Mouse (Mus musculus) limb, embryonic 13.5 days (tissue): ENCODE results near the gene Atp1b1. TPM values are rescaled to one million over a fixed set of nuclear protein-coding genes. Genes with fewer than 3 reads are reported as not detected.

ENCODE experiments used
- ATAC-seq: fragments of 200-750 bp; cut with Nextera tagmentation; 2 replicates; pipeline ENCODE4 v1.8.0; 2017; ENCODE audit warnings: low read depth, moderate number of reproducible peaks, moderate TSS enrichment; ENCODE audit not compliant: low FRiP score
- H3K27ac ChIP-seq: fragments of 300-500 bp; sonication (generic); 2 replicates; pipeline ENCODE4 v1.5.1; 2015; ENCODE audit warnings: inconsistent platforms, mild to moderate bottlenecking, moderate library complexity
- H3K27me3 ChIP-seq: fragments of 300-500 bp; sonication (generic); 2 replicates; pipeline ENCODE4 v1.6.1; 2015; ENCODE audit warnings: mild to moderate bottlenecking, inconsistent platforms
- H3K36me3 ChIP-seq: fragments of 300-500 bp; sonication (generic); 2 replicates; pipeline ENCODE4 v1.6.1; 2015; ENCODE audit warnings: inconsistent platforms, mild to moderate bottlenecking, moderate library complexity
- H3K4me1 ChIP-seq: fragments of 300-500 bp; sonication (generic); 2 replicates; pipeline ENCODE4 v1.6.1; 2015; ENCODE audit warnings: inconsistent platforms
- H3K4me2 ChIP-seq: fragments of 300-500 bp; sonication (generic); replicated peaks from 2 replicates; pipeline ENCODE4 v1.6.1; 2015; ENCODE audit warnings: inconsistent platforms, mild to moderate bottlenecking, moderate library complexity
- H3K4me3 ChIP-seq: fragments of 300-500 bp; sonication (generic); 2 replicates; pipeline ENCODE4 v1.5.1; 2015; ENCODE audit warnings: moderate library complexity, mild to moderate bottlenecking, inconsistent platforms
- H3K9ac ChIP-seq: fragments of 300-500 bp; sonication (generic); 2 replicates; pipeline ENCODE4 v1.6.1; 2015; ENCODE audit warnings: mild to moderate bottlenecking, inconsistent platforms
- H3K9me3 ChIP-seq: fragments of 300-500 bp; sonication (generic); 2 replicates; pipeline ENCODE4 v1.6.1; 2016; ENCODE audit warnings: inconsistent platforms
- WGBS: fragments of 180-500 bp; shearing (Covaris S2); methylation state at CpG from one replicate; pipeline ENCODE4 v1.1.7; 2015; 5-methylcytosine and 5-hydroxymethylcytosine counted together
- polyA plus RNA-seq: library from polyadenylated mRNA; unstranded; fragments of >200 nt; fragmentation: Nextera tagmentation; extraction: Ambion mirVana; gene quantifications from 2 replicates; pipeline ENCODE4 v1.2.1, GENCODE M21; 2015

The Atp1b1 gene
- polyA plus RNA-seq, 1 experiment from 2014 or later = 7.8 TPM

DNA sequence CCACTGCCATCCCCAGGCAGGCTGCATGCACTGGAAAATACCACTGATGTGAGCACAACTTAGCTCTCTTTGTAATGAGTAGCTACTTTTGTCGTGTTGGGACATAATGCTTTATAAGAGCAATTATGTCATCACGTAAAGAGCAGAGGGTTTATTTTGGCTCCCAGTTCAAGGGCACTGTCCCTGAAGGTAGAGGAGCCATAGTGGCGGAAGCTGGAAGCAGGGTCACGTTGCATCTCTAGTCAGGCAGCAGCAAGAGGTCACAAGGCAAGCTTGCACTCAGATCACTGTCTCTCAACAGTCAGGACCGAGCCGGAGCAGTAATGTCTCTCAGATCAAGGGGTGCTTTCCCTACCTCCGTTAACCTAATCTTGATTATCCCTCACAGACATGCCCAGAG lies 30.4 kb downstream of the Atp1b1 start:
- Histone ChIP-seq H3K27ac (no peak overlapping the region), H3K27me3 (no peaks in the 10 kb centered on the region), H3K9ac (no peak overlapping the region), H3K4me3 (no peak overlapping the region), H3K4me2 (no peak overlapping the region), H3K4me1 (no peaks in the 10 kb centered on the region), H3K9me3 (no peaks in the 10 kb centered on the region), H3K36me3 (no peaks in the 10 kb centered on the region)
- WGBS = 63% methylated on average over 7 of the region's 7 CpGs
- ATAC-seq = no peak

DNA sequence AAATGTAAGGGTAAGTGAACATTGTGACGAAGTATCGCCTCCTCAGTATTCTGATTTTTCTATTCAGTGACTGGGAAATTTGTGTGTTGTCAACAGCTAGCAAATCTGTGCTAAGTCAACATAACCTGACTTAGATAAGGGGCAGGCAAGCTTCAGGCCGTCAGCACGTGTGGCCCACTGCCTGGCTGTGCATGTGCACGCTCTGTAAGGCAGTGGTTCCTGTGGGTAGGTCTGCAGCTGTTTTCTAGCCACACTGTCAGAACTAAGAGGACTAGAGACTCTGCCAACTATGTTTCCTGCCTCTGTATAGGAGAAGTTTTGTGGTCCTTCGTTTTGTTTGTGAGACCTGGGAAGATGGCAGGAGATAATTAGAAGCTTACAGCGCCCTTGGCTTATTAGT lies 31.9 kb downstream of the Atp1b1 start:
- no peak overlapping the region for H3K27ac ChIP-seq
- H3K36me3 ChIP-seq = no peaks in the 10 kb centered on the region
- WGBS = 81% methylated on average over 7 of the region's 7 CpGs
- H3K4me2 ChIP-seq = no peak overlapping the region
- H3K4me1 ChIP-seq = no peaks in the 10 kb centered on the region
- no peak for ATAC-seq
- H3K4me3 ChIP-seq = no peak overlapping the region
- H3K27me3 ChIP-seq = no peaks in the 10 kb centered on the region
- no peak overlapping the region for H3K9ac ChIP-seq
- no peaks in the 10 kb centered on the region for H3K9me3 ChIP-seq

DNA sequence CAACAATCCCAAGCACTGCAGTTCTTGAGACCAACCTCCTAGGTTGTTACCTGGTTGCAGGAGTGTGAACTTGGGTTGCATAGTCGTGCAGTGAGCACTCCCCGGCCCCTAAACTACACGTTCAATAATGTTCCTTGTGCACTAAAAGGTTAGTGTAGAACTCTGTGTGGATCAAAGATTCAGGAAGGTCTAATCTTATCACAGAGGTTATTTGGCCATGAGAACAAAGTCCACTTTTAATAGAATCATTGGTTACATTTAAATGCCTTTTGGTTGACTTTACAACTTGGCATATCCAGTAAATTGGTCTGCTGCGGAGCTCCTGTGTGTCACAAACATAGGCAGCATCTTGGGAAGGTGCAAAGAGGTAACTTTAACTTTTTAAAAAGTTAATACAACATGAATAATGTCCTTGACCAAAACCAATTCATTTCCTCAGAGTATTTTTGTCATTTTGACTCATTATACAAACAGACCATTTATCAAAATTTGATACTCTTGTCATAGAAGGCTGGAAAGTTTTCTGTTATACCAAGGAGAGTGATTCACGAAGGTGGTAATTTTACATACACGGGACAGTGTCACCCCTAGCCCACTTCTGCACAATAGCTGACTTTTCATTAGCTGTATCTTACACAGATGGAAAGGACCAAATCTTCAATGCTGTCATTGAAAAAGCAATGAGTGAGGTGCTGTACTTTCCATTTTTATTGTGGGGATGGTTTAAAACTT lies 37.4 kb downstream of the Atp1b1 start:
- no peak overlapping the region for H3K9ac ChIP-seq
- H3K36me3 ChIP-seq = no peaks in the 10 kb centered on the region
- H3K4me3 ChIP-seq = no peak overlapping the region
- H3K27me3 ChIP-seq = no peaks in the 10 kb centered on the region
- no peak for ATAC-seq
- no peak overlapping the region for H3K4me2 ChIP-seq
- 82% methylated on average over 6 of the region's 6 CpGs for WGBS
- no peak overlapping the region for H3K27ac ChIP-seq
- H3K4me1 ChIP-seq = no peaks in the 10 kb centered on the region
- no peaks in the 10 kb centered on the region for H3K9me3 ChIP-seq

- Histone ChIP-seq H3K4me1 (no peaks in the 10 kb centered on the region), H3K9me3 (no peaks in the 10 kb centered on the region), H3K27ac (no peak overlapping the region), H3K9ac (no peak overlapping the region), H3K4me2 (no peak overlapping the region), H3K4me3 (no peak overlapping the region), H3K36me3 (no peaks in the 10 kb centered on the region), H3K27me3 (no peaks in the 10 kb centered on the region)
- no peak for ATAC-seq
- WGBS = 80% methylated on average over 8 of the region's 8 CpGs
Observed at GRCm38 (mm10) chr1:164419401-164419800, 38.8 kb downstream of the Atp1b1 start.

- H3K4me3 ChIP-seq = no peak overlapping the region
- no peak overlapping the region for H3K4me2 ChIP-seq
- H3K9ac ChIP-seq = no peak overlapping the region
- no peak for ATAC-seq
- no peaks in the 10 kb centered on the region for H3K27me3 ChIP-seq
- no peaks in the 10 kb centered on the region for H3K9me3 ChIP-seq
- no peak overlapping the region for H3K27ac ChIP-seq
- H3K36me3 ChIP-seq = peaks cover 4% of the 10 kb centered on the region; the same call in 1 of the 2 replicates
- H3K4me1 ChIP-seq = no peaks in the 10 kb centered on the region
- 75% methylated on average over 10 of the region's 10 CpGs for WGBS
Observed at GRCm38 (mm10) chr1:164418320-164418719, 39.8 kb downstream of the Atp1b1 start.

- H3K9me3 ChIP-seq = no peaks in the 10 kb centered on the region
- ATAC-seq = no peak
- no peak overlapping the region for H3K4me2 ChIP-seq
- H3K36me3 ChIP-seq = peaks cover 7% of the 10 kb centered on the region; the same call in 1 of the 2 replicates
- H3K27ac ChIP-seq = no peak overlapping the region
- WGBS = 68% methylated on average over 3 of the region's 3 CpGs
- H3K9ac ChIP-seq = no peak overlapping the region
- H3K4me3 ChIP-seq = no peak overlapping the region
- no peaks in the 10 kb centered on the region for H3K27me3 ChIP-seq
- no peaks in the 10 kb centered on the region for H3K4me1 ChIP-seq
Observed at GRCm38 (mm10) chr1:164417604-164418003, 40.6 kb downstream of the Atp1b1 start.

DNA sequence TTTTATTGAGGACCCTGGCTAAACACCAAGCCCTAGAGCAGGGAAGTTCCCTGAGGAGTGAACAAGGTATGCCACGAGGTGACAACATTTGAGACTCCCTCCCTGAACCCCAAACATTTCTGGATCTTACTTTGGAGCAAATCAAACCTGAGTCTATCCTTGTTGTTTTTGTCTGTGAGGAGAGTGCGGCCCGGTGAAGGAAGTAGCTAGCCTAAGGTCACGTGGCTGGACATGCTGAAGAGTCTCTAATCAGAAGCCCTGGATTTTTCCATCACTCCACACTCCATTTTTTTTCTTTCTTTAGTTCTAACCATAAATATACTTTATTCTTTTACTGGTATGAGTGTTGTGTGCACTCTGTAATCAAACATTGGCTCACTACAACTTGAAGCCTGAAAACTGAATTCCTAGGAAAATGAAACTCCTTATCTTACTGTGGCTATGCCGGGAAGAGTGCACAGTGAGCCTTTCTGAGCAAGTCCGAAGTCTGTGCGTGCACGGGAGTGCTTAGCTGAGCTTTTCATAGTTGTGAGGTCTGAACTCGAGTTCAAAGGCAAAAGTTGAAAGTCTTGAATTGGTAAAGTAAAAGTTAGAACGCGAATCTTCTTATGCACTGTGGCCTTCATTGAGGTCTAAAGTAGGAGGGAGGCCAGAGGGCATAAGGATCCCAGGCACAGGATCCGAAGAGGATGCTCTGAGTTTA lies 41.3 kb downstream of the Atp1b1 start:
- Histone ChIP-seq H3K4me1 (no peaks in the 10 kb centered on the region), H3K27me3 (no peaks in the 10 kb centered on the region), H3K4me2 (no peak overlapping the region), H3K9ac (no peak overlapping the region), H3K36me3 (peaks cover 7% of the 10 kb centered on the region; the same call in 1 of the 2 replicates), H3K27ac (no peak overlapping the region), H3K9me3 (no peaks in the 10 kb centered on the region), H3K4me3 (no peak overlapping the region)
- WGBS = 89% methylated on average over 12 of the region's 12 CpGs
- no peak for ATAC-seq

DNA sequence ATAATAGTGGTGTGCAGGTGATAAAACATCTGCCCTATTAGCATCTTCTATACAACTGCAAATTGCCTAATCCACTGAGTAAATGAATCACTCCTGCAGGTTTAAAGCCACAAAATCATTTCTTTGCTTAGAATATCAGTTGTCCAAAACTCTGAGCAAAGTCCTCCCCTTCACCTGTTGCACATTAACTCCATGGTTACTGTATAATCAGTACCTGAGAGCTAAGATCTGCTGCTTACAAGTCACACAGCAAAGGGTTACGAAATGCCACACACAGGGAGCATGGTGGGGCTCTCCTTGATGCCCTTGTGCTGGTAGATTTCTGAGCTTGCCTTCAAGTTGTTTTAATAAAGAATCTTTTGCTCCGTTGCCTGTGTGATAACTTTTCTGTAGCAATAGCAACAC lies 42.8 kb downstream of the Atp1b1 start:
- Histone ChIP-seq H3K27ac (no peak overlapping the region), H3K27me3 (no peaks in the 10 kb centered on the region), H3K4me1 (no peaks in the 10 kb centered on the region), H3K9me3 (no peaks in the 10 kb centered on the region), H3K36me3 (peaks cover 11% of the 10 kb centered on the region), H3K4me2 (no peak overlapping the region), H3K4me3 (no peak overlapping the region), H3K9ac (no peak overlapping the region)
- WGBS = 87% methylated on average over 2 of the region's 2 CpGs
- no peak for ATAC-seq

DNA sequence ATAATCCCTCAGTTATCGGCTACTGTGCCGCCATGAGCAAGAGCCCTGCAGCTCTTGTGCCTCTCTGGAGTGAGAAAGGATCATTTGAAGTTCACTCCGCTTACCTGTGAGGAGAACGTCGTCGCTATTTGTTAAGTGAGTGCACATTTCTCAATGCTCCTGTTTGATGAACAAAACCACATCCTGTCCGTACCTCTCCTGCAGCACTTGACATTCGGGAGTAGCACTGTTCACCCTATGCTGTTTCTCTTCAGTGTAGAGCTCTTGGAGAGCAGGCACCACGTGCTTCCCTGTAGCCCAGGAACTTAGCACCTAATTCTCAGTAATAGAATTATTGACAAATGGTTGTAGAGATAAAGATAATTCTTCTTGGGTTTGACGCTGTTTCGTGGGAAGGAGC lies 44.5 kb downstream of the Atp1b1 start:
- ATAC-seq = no peak
- Histone ChIP-seq H3K9ac (no peak overlapping the region), H3K27me3 (no peaks in the 10 kb centered on the region), H3K9me3 (no peaks in the 10 kb centered on the region), H3K27ac (no peak overlapping the region), H3K4me1 (no peaks in the 10 kb centered on the region), H3K36me3 (peaks cover 11% of the 10 kb centered on the region), H3K4me3 (no peak overlapping the region), H3K4me2 (no peak overlapping the region)
- 93% methylated on average over 11 of the region's 11 CpGs for whole genome bisulfite sequencing

GRCm38 (mm10) chr1:164412906-164413305 lies 45.2 kb downstream of the Atp1b1 start:
- Histone ChIP-seq H3K4me2 (no peak overlapping the region), H3K27ac (no peak overlapping the region), H3K4me1 (no peaks in the 10 kb centered on the region), H3K36me3 (peaks cover 11% of the 10 kb centered on the region), H3K27me3 (no peaks in the 10 kb centered on the region), H3K9ac (no peak overlapping the region), H3K9me3 (no peaks in the 10 kb centered on the region), H3K4me3 (no peak overlapping the region)
- WGBS = 94% methylated on average over 9 of the region's 9 CpGs
- no peak for ATAC-seq

DNA sequence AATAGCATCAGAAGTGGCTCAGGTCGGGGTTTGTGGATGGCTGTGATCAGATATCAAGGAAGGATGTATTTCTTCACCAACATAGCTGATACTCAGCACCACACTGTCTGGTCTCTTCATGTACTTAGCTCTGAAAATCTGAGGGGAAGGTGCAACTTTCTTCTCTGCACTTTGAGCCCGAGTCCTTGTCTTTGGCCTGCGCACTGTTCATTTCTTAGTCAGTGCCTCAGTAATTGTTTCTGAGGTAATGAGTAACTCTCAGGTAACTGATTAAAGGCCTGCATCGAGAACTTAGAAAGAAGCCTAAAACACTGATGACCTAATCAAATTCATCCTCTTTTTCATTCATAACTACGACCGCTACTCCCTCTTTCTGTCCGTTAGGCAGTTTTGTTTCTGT lies 46.8 kb downstream of the Atp1b1 start:
- Histone ChIP-seq H3K27me3 (no peaks in the 10 kb centered on the region), H3K9me3 (no peaks in the 10 kb centered on the region), H3K9ac (no peak overlapping the region), H3K36me3 (peaks cover 14% of the 10 kb centered on the region), H3K27ac (no peak overlapping the region), H3K4me3 (no peak overlapping the region), H3K4me1 (no peaks in the 10 kb centered on the region), H3K4me2 (no peak overlapping the region)
- 95% methylated on average over 7 of the region's 7 CpGs for WGBS
- no peak for ATAC-seq

- no peak overlapping the region for H3K9ac ChIP-seq
- no peak overlapping the region for H3K4me2 ChIP-seq
- no peaks in the 10 kb centered on the region for H3K27me3 ChIP-seq
- no peaks in the 10 kb centered on the region for H3K4me1 ChIP-seq
- no peak overlapping the region for H3K4me3 ChIP-seq
- WGBS = 38% methylated on average over 2 of the region's 2 CpGs
- no peaks in the 10 kb centered on the region for H3K9me3 ChIP-seq
- H3K27ac ChIP-seq = no peak overlapping the region
- peaks cover 17% of the 10 kb centered on the region for H3K36me3 ChIP-seq
- ATAC-seq = no peak
Observed at GRCm38 (mm10) chr1:164408655-164409054, 49.5 kb downstream of the Atp1b1 start.
